Mouse (Mus musculus): ENCODE measurements around the gene Lacc1. TPM values are rescaled to one million over a fixed set of nuclear protein-coding genes. Genes with fewer than 3 reads are reported as not detected.
A peak's percentile ranks its signal among the peaks of the same experiment; 100 is the strongest.
"Not testable (repeated sequence)": the region's sequence is repeated elsewhere in the genome, so short reads cannot be mapped to it uniquely, and the experiment has no call there.

Gene Lacc1
- 5.0 and 7.4 TPM in 2 replicates for polyA plus RNA-seq (2012; rRNA removed)

DNA sequence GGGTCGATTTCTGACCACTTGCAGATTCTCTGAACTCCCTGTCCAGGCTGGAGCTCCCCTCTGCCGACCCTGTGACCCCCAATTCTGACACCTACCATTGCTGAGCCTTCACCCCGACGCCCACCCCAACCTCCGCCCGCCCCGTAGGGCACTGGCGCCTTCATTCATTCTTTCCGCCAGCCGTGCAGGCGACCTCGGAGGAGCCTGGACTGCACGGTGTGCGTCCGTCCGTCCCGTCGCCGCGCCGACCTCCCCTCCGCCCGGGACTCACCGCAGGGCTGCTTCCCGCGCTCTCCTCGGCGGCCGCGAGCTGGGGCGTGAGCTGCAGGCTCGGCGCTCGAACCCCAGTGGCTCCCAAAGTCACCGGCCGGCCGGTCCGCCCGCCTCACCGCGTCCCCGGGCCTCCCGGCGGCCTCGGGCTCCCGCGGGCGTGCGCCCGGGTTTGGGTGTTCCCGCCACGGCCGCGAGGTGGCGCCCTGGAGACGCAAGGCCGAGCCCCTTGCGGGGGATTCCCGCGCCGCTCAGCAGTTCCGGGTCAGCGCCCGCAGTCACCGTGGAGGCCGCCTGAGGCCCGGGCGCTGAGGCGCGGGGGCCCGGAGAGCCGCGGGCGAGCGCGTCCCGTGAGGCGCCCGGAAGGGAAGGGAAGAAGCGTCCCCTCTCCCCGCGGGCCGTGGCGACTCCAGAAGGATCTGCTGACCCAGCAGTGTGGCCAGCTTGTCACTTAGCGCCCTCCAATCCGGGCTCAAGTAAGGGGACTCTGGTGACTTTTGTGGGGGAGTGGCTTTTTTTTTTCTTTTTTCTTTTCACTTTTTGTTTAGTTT is at the start of gene Lacc1, which contains the start of gene Ccdc122:
Gene Lacc1 (minus strand): TSS at position 679 of the 821 bp plus-strand sequence.
Gene Ccdc122 (plus strand): TSS at position 547 of the 821 bp plus-strand sequence.
- peak in 1 of 2 experiments; percentile 73 for DNase-seq (ENCODE audit: extremely low spot score in 1 of 2, low spot score in 1 of 2)

DNA sequence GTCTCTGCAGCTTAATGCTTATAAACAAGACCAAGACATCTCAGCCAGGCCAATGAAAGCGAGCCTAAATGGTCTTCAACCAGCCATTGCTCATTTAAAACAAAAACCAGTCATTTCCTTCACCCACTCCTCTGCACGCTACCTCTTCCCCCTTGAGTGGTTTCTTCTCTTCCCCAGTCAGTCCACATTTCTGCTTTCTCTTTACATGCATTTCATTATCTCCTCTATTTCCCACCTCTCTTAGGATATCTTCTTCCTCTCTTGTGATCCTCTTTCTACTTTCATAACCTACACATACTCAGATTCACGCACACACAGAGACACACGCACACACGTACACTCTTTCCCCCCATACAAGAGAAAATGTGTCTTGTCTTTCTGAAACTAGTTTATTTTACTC is 44.5 kb upstream of the Lacc1 start:
- DNase-seq (ENCODE audit: extremely low spot score in 1 of 2, low spot score in 1 of 2), result no peak

DNA sequence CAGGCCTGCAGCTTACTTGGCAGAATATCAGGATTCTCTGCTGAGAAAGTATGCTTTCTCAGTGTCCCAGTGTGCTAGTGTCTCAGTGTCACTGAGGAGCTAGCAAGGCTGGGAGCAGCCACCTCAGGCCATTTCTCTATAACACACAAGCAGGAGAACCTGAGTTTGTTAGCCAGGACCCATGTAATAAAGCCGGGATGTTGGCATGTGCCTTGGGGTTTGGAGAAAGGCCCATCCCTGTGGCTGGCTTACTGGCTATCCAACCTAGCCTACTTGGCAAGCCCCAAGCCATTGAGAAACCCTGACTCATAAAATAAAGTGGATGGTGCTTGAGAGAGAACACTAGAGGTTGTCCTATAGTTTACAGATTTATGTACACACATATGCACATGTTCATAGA is 32.7 kb upstream of the Lacc1 start:
- DNase-seq (ENCODE audit: extremely low spot score in 1 of 2, low spot score in 1 of 2), result no peak

DNA sequence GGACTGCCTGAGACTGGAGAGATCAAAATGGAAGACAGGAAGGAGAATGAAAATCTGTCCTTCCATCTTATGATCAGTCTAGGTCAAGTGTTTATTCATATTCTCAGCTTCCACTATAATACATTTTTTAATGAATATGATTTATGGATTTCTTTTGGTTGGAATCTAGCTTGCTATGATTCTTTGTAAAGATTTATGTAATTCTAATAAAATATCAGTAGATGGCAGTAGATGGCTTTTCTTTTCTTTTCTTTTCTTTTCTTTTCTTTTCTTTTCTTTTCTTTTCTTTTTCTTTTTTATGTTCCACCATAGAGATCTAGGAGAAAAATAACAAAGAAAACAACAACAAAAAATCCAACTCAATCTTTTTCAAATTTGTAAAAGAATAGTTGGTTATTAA is 16.6 kb upstream of the Lacc1 start:
- no peak for DNase-seq (ENCODE audit: extremely low spot score in 1 of 2, low spot score in 1 of 2)

DNA sequence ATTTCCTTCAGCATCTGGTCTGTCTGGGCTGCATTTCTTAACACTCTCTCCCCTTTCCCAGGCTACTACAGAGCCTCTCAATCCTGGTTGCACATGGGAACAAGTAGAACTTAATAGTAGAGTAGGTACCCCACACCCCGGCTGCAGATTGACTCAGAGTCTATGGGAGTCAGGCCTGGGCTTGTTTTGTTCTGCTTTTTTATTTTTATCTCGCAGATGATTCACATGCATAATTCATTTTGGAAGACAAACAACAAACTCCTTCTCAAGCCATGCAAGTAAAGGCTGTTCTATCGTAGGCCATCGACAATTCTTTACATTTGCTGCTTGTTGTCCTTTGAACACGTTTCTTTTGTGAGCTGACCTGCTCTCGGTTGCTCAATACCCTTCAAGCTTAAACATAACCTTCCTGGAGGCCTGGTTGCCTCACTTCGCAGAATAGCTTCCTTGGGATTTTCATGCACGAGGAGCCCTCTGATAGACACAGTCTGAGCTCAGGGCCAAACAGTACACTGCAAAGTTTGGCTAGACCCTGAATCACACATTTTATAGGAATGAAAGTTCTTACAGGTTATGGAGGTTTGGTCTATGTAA is 1.2 kb upstream of the Lacc1 start:
- peak in 1 of 2 experiments; percentile 42 for DNase-seq (ENCODE audit: extremely low spot score in 1 of 2, low spot score in 1 of 2)

DNA sequence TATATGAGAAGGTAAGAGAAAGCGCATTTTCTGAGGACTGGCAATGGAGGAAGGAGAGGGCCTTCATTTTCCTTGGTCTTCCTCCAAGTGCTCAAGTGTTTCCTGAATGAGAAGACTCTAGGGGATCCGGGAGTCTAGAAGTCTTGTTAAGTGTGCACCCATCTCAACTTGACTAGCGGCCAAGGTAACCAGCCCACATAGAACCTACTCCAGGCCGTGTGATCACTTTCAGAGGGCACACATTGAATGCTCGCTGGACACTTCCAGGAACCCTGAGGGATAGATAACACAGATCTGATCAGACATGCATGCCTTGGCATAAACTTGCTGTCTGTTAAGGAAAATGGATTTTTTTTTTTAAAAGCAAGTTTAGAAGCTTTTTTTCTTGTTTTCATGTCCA is 626 bp upstream of the Lacc1 start:
- no peak for DNase-seq (ENCODE audit: extremely low spot score in 1 of 2, low spot score in 1 of 2)

DNA sequence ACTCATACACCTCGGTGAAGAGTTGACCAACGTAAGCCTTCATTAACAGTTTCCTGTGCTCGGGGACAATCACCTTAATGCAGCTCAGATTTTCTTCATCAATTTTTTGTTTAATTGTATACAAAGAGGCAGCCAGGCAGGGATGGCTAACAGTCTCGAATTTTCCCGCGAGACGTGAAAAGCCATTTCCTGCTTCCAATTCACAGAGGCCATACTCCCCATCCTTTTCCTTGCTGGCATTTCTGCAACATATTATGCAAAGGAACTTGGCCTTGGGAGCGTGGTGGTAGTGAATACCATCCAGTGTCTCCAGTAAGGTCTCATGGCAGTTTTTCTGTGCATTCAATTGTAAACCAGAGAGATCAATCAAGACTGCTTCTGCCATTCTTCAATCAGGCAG is 1.7 kb downstream of the Lacc1 start:
- no peak for DNase-seq (ENCODE audit: extremely low spot score in 1 of 2, low spot score in 1 of 2)

DNA sequence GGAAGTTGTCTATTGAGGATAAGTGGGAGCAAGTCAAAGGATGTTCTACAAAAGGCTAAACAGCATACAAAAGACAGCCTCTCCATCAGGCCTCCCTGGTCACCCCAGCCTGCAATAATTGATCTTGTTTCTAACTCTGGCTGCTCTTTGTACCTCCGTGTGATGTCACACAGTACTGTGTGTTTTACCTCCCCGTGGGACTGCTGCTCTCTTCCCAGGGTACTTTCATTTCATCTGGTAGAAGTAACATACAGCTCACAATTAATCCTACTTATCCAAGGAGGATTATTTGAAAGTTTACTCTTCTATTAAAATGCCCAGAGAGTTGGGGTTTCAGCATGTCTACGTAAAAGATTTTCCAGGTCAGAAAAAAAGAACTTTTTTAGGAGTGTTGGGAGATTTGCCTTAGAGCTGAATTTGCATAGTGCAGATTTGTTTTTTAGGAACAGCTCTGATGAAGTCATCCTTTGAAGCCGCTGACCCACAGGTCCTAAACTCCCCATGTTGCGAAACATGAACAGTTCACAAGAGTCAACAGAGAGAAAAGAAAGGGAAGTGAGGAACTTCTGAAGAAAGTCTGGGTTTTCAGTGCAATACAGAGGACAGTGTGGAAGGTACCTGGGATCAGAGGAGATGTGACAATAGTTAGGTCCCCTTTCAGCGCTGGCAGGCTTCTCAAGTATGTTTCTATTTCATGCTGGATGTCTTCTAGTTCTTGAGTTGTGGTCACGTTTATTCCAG is 2.4 kb downstream of the Lacc1 start:
- no peak for DNase-seq (ENCODE audit: extremely low spot score in 1 of 2, low spot score in 1 of 2)

DNA sequence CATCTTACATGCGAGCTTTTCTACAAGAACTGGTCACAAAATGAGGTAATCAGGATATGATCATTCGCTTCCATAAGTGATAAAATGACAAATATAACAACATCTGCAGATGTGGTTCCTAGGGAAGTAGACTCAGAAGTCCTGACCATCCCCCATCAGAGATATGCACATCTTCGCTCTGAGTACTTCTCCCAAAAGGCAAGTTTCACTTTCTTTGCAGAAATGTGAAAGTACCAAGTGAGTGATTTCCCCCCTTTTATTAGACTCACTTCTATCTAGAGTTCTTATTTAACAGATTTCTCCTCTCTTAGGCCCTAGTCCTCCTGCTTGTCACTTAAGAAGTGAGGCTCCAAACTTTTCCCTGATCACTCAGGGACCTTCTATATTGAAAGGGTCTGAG is 3.3 kb downstream of the Lacc1 start:
- no peak for DNase-seq (ENCODE audit: extremely low spot score in 1 of 2, low spot score in 1 of 2)

DNA sequence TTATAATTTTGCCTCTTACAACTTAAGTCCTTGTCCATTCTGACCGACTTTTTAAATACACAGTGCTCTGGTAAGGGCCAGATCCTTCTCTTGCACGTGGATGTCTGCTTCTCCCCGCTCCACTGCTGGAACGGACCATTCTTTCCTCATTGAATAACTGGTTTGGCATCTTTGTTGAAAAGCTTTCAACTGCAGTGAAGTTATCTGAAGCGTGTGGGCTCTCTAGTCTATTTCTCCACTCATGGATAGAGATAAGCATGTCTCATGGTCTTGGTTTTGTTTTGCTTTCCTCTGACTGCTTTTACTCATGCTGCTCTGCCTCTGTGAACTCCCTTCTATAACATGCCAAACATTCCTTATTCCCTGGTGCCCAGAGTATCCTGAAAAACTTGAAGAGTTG is 4.3 kb downstream of the Lacc1 start:
- DNase-seq (ENCODE audit: extremely low spot score in 1 of 2, low spot score in 1 of 2), result no peak

DNA sequence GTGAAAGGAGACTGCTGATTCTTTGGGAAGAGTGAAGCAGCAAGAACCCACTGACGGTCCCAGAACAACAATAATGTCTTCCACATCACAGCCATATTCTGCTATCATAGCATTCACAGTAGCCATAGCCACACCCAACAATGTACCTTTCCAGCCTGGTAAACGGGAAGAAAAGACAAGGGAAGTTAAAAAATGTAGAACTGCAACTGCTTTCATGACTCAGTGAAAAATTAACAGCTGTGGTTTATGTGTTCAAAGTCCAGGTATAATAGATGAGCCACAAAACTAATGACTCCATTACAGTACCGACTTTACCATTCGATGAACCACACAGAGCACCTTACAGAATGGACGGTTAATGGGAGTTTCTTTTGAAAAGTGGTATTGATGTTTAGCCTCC is 5.9 kb downstream of the Lacc1 start:
- DNase-seq (ENCODE audit: extremely low spot score in 1 of 2, low spot score in 1 of 2), result no peak

DNA sequence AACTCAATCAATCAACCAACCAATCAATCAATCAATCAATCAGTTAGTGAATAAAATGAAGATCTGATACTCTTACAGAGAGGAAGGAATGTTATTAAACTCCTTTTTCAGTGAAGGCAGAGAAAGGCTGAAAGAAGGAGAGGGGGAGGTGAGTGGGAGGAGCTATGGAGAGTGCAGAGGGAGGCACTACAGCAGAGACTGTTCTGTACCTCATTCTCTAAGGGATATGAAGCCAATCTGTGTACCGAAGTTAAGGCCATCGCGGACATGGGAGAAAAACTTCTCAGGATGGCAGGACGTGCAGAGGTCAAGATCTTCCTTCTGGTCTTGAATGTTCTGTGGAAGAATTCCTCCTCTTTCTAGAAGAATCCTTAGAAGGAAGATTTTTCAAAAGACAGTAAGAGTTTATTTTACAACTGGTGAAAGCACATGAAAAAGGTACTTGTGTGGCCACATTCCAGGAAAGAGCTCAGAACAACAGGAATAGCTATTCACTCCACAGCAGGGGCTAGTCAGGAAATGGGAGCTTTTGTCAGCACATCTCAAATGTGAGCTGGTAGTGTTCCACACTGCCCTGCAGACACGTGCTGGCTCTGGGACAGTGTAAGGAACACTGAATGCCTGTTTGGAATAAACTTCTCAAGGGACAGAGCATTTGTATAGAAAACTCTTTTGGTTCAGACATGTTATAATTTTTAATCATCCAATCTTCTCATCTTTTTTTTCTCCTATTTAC is 7.2 kb downstream of the Lacc1 start:
- DNase-seq (ENCODE audit: extremely low spot score in 1 of 2, low spot score in 1 of 2), result no peak

DNA sequence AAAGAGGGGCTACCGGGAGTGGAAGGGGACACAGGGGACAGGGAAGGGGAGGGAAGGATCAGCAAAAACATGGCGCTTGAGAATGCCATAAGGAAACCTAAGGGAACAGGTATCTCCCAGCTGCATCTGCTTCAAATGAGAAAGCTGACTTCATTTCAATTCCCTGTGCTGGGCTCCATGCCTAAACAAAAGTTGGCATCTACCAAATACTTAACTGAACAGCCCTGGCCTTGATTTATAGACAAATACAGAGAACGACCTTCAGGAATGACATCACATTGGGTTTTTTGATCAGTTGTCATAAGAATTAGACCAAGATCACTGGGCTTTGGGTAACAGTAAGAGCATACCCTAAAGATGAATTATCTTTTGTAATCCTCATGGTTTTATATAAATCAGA is 12.2 kb downstream of the Lacc1 start:
- no peak for DNase-seq (ENCODE audit: extremely low spot score in 1 of 2, low spot score in 1 of 2)

DNA sequence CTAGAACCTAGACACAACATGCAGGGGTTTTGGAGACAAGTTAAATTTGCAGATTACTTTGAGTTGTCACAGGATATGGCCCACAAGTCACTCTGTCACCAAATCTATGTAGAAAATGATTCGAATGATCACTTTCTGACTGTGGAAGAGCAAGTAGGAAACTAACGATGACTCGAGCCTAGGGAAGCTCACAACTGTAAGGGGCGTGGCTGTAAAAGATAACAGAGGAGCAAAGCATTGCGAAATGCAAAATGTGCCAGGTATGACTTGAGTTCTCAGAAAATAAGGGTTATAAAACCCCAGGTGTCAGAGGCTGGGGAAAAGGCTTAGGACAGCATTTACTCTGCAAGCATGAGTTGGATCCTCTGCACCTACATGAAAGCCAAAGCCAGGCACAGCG is 19.5 kb downstream of the Lacc1 start:
- DNase-seq (ENCODE audit: extremely low spot score in 1 of 2, low spot score in 1 of 2), result no peak

DNA sequence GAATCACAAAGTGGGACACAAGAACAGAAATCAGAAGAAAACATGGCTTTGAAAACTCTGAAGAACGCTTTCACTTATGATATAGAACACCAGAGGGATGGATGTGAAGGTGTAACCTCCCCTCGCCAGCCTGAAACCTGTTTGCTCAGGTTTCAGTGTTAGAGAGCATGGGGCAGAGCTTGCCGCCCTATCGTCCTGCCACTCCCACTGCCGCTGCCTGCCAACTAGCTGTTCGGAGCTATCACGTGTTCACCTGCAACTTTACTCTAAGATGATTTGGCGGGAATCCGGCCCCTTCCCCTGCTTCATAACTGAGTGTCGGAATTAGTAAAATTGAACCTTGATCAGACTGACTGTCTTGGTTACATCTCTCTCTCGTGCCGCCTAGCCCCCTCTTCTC is 19.9 kb downstream of the Lacc1 start:
- not testable (repeated sequence) for DNase-seq (ENCODE audit: extremely low spot score in 1 of 2, low spot score in 1 of 2)

DNA sequence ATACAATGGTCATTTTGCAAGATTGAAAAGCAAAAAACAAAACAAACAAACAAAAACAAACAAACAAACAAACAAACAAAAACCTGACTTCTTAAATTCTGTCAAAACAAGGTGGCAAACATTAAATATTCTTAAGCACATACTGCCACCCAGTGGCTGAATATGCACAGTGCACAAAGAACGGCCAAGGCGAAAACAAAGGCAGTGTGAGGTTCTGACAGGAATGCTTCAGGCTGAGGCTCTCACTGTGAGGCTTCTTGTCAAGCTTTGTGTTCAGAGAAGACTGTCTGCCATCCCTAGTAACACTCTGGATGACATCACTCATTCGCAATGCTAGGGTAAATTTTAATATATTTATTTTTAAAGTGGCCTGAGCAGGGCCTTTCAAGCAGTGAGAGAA is 24.9 kb downstream of the Lacc1 start:
- peak; percentile 44 to 90 for DNase-seq (ENCODE audit: extremely low spot score in 1 of 2, low spot score in 1 of 2)

DNA sequence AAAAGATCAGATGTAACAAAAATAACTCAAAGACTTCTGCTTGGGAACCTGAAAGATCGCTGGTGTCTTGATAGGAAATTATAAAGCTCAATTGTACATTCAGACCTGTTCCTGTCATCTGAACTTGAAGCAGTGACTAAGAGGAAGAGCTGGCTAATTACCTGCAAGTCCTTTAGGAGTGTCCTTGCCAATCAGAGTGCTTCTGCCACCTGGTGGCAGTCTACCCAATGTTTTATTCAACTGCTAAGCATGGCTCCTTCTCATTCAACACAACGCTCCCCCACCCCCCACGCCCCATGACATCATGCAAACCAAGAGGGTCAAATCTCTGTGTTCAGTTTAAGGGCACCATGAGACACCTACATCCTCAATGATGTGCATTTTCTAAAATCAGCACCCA is 28.5 kb downstream of the Lacc1 start:
- DNase-seq (ENCODE audit: extremely low spot score in 1 of 2, low spot score in 1 of 2), result peak; percentile 64 to 89

DNA sequence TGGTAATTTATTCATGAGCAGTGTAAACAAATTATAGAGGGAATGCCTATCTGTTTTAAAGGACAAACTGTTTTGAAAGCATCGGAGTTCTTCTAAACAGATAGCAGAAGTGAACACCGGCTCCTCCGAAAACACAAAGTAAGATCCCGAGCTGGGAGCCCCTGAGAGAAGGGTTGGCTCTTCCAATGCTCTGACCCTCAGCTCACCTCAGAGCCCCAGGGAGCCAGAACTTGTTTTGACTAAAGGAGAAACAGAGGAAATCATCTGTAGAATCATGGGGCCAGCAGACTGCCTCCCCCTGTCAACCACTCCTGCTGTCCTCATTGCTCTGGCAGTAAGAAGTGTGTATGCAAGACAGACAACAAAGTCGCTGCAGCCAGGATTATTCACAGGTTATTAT is 31.1 kb downstream of the Lacc1 start:
- no peak for DNase-seq (ENCODE audit: extremely low spot score in 1 of 2, low spot score in 1 of 2)

DNA sequence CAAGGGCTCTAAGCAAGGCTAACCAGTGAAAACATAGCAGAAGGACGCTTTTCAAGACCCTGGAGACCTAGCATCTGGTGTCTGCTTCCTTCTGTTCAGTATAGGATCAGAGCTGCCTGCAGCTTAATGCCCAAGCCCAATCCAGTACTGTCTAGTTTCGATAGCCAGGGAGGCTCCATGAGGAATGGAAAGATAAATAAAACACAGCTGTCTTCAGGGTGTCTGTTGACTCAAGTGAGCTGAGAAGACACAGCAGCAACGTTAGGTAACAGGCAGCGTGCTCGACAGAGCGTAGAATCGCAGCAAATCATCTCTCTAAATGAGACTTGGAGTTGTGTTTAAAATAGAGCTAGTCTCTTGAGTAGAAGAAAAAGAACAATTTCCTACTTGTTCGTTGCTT is 32.0 kb downstream of the Lacc1 start:
- peak in 1 of 2 experiments; percentile 41 for DNase-seq (ENCODE audit: extremely low spot score in 1 of 2, low spot score in 1 of 2)

DNA sequence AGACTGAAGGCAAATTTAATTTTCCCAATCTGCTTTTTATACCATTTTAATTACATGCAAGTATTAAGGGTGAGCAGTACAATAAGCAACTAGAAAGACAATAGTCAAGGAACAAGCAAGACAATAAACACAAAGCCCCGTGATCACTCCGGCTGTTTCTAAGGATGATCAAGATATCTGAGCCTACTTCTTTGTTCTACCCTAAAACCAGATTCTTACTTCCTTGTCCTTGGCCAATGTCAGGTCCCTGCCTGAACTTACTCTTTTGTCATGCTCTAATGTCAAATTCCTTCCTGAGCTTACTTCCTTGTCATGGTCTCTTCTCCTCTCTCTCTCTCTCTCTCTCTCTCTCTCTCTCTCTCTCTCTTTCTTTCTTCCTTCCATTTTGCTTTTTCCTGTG is 46.4 kb downstream of the Lacc1 start:
- DNase-seq (ENCODE audit: extremely low spot score in 1 of 2, low spot score in 1 of 2), result not testable (repeated sequence)

DNA sequence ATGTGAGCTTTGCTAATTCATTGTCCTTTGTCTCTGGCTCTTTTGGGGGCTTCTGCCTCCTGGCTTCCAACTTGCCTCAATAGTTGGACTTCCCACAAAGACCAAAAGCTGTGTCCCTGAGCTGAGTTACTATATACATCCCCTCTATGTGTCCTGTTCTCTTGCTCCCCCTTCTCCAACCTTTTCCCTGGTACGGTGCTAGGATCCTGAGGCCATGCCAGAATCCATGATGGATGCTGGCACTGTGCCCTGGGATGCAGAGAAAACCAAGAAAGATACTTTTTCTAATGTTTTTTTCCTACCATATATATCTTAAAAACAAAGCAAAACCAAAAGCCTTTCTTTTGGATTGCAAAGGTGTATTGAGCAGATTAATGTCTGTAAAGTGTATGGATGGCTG is 54.9 kb downstream of the Lacc1 start:
- DNase-seq (ENCODE audit: extremely low spot score in 1 of 2, low spot score in 1 of 2), result peak in 1 of 2 experiments; percentile 5

All from frontal cortex, adult 2 months (tissue).